Comparison of ENCODE assay signal across 33 mouse cellular contexts in the genomic region with DNA sequence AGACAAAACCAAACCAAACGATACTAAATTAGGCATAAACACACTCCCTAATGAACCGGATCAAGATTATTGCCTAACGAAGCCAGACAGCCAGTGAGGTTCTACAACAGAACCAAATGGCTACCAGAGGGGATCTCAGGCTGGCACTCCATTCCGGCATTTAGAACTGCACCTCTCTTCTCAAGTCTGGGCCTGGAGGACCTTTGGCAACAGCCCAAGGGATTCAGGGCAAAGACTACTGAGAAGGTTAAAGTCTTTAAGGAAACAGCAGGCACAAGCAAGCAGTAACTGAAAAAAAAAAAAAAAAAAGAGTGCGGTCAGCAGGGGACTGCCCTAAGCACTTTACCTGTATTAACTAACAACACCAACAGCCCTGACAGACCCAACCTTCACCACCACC. TPM values are rescaled to one million over a fixed set of nuclear protein-coding genes. Genes with fewer than 3 reads are reported as not detected.
DNase-seq lines count a peak whose midpoint lies in the region; ATAC-seq and TF ChIP-seq lines count a peak whose summit lies in the region.
"Had no signal": no experiment of that assay in that cellular context is flagged by ENCODE, and none has a peak within 500 bp of the region (broad histone marks: within the 10 kb centered on the region; RNA-seq: fewer than 3 reads in every experiment).

No protein-coding gene starts in this region.

- peak; percentile 87 to 91 for DNase-seq in kidney, postnatal 25 days
- peak; percentile 43 for DNase-seq in retina, postnatal 1 day
- DNase-seq in cerebellum, adult 9-10 months = no peak
- DNase-seq in layer of hippocampus, postnatal 10 days (ENCODE audit: low spot score in 2 of 2) = no peak
- DNase-seq: adrenal gland, postnatal 25 days; cerebellum, adult 11-12 months; cerebellum, postnatal 25 days; forebrain, postnatal 0 days; gastrocnemius, postnatal 25 days; heart, adult 2 months; layer of hippocampus, postnatal 36 days; lung, adult 18-20 months; lung, postnatal 10 days; right cerebral cortex, adult 18-20 months; right cerebral cortex, postnatal 4 days; thymus, adult 18-20 months; thymus, postnatal 36 days had no signal

- no peaks in the 10 kb centered on the region for H3K9me3 ChIP-seq in intestine, postnatal 0 days (ENCODE audit: control insufficient read depth)
- H3K9me3 ChIP-seq in intestine, embryonic 15.5 days = no peaks in the 10 kb centered on the region
- H3K9me3 ChIP-seq: embryonic facial prominence, embryonic 12.5 days; hindbrain, embryonic 13.5 days; limb, embryonic 12.5 days; midbrain, embryonic 12.5 days had no signal

- ATAC-seq in intestine, postnatal 0 days = peak; percentile 15
- no peak for ATAC-seq in intestine, embryonic 15.5 days
- ATAC-seq in cerebellum, adult (ENCODE audit: insufficient number of reproducible peaks, low FRiP score, low TSS enrichment) = no peak
- ATAC-seq: forebrain, postnatal 0 days; inflammation-experienced regulatory T-cells, adult 6 months had no signal

- no peaks in the 10 kb centered on the region for H3K36me3 ChIP-seq in intestine, postnatal 0 days (ENCODE audit: control insufficient read depth, insufficient read depth)
- no peaks in the 10 kb centered on the region for H3K36me3 ChIP-seq in intestine, embryonic 15.5 days
- H3K36me3 ChIP-seq: embryonic facial prominence, embryonic 12.5 days; hindbrain, embryonic 13.5 days; limb, embryonic 12.5 days; midbrain, embryonic 12.5 days had no signal

- no peak overlapping the region for H3K9ac ChIP-seq in intestine, postnatal 0 days (ENCODE audit: low read depth, low read length)
- H3K9ac ChIP-seq in intestine, embryonic 15.5 days = no peak overlapping the region
- H3K9ac ChIP-seq: embryonic facial prominence, embryonic 12.5 days; forebrain, postnatal 0 days; hindbrain, embryonic 13.5 days; limb, embryonic 12.5 days; midbrain, embryonic 12.5 days had no signal

- TF ChIP-seq CTCF in intestine, postnatal 0 days (IDR thresholded peaks at IDR 0.05; ENCODE audit: low read depth) = no peak

- no peak overlapping the region for H3K4me2 ChIP-seq in intestine, postnatal 0 days (replicated peaks; ENCODE audit: low read depth)
- H3K4me2 ChIP-seq in intestine, embryonic 15.5 days (replicated peaks) = no peak overlapping the region
- H3K4me2 ChIP-seq: embryonic facial prominence, embryonic 12.5 days; hindbrain, embryonic 13.5 days; limb, embryonic 12.5 days; liver, embryonic 11.5 days; midbrain, embryonic 12.5 days had no signal

- WGBS in intestine, postnatal 0 days = 65% methylated on average over 5 of the region's 5 CpGs
- 84% methylated on average over 5 of the region's 5 CpGs for WGBS in intestine, embryonic 15.5 days

- H3K27me3 ChIP-seq in intestine, postnatal 0 days (replicated peaks; ENCODE audit: control insufficient read depth, insufficient read depth, low read length) = no peaks in the 10 kb centered on the region
- no peaks in the 10 kb centered on the region for H3K27me3 ChIP-seq in intestine, embryonic 15.5 days (replicated peaks)

- peaks cover 3% of the 10 kb centered on the region; the same call in 1 of the 2 replicates for H3K4me1 ChIP-seq in intestine, postnatal 0 days (replicated peaks; ENCODE audit: control insufficient read depth, insufficient read depth, low read length)
- no peaks in the 10 kb centered on the region for H3K4me1 ChIP-seq in intestine, embryonic 15.5 days (replicated peaks)
- H3K4me1 ChIP-seq in brown adipose tissue, adult 24 weeks (ENCODE audit: control insufficient read depth, insufficient read depth, insufficient read length, low read length) = no peaks in the 10 kb centered on the region
- H3K4me1 ChIP-seq: midbrain, embryonic 12.5 days had no signal

- H3K27ac ChIP-seq in intestine, postnatal 0 days (ENCODE audit: low read depth, low read length) = peak overlapping the region; percentile 15; the same call in 1 of the 2 replicates
- no peak overlapping the region for H3K27ac ChIP-seq in intestine, embryonic 15.5 days
- peak overlapping the region; percentile 26; the same call in 1 of the 2 replicates for H3K27ac ChIP-seq in brown adipose tissue, adult 24 weeks (replicated peaks; ENCODE audit: low read depth, low read length)
- H3K27ac ChIP-seq: embryonic facial prominence, embryonic 12.5 days; heart, adult 2 months; hindbrain, embryonic 13.5 days; layer of hippocampus, adult 2 months; limb, embryonic 12.5 days; midbrain, embryonic 12.5 days had no signal

- no peak overlapping the region for H3K4me3 ChIP-seq in intestine, postnatal 0 days (ENCODE audit: low read depth, low read length)
- H3K4me3 ChIP-seq in intestine, embryonic 15.5 days (replicated peaks) = no peak overlapping the region
- H3K4me3 ChIP-seq in brown adipose tissue, adult 24 weeks (ENCODE audit: insufficient read depth, low read depth, low read length) = no peak overlapping the region
- H3K4me3 ChIP-seq: embryonic facial prominence, embryonic 12.5 days; heart, adult 2 months; hindbrain, embryonic 13.5 days; layer of hippocampus, adult 2 months; limb, embryonic 12.5 days; midbrain, embryonic 12.5 days had no signal

RNA-seq across cellular contexts. Expression of a gene that starts 6.7 kb away (rescaled TPM):
- 10.6 and 11.5 TPM in 2 replicates for polyA plus RNA-seq in intestine, postnatal 0 days (2015; fragmentation: Nextera tagmentation; extraction: Ambion mirVana)
- 31.2 and 32.9 TPM in 2 replicates for polyA plus RNA-seq in intestine, embryonic 15.5 days (2015; fragmentation: Nextera tagmentation; extraction: Ambion mirVana)
- polyA plus RNA-seq in brown adipose tissue, adult 24 weeks (2012; ENCODE audit: insufficient read depth, insufficient read length, missing spikeins) = 589 and 634 TPM in 2 replicates
- 10 to 100 TPM; 67.8 to 79.1 TPM for total RNA-seq in layer of hippocampus, postnatal 10 days (2021)

RNA-seq across cellular contexts. Expression of a gene that starts 33.2 kb away (rescaled TPM):
- polyA plus RNA-seq in intestine, postnatal 0 days (2015; fragmentation: Nextera tagmentation; extraction: Ambion mirVana) = 3.1 and 3.3 TPM in 2 replicates
- 7.7 and 8.7 TPM in 2 replicates for polyA plus RNA-seq in intestine, embryonic 15.5 days (2015; fragmentation: Nextera tagmentation; extraction: Ambion mirVana)
- polyA plus RNA-seq in brown adipose tissue, adult 24 weeks (2012; ENCODE audit: insufficient read depth, insufficient read length, missing spikeins) = 1.5 and 1.7 TPM in 2 replicates
- total RNA-seq in layer of hippocampus, postnatal 10 days (2021) = 10 to 100 TPM; 34.5 to 34.7 TPM

RNA-seq across cellular contexts. Expression of a gene that starts 37.2 kb away (rescaled TPM):
- 44.7 and 49.0 TPM in 2 replicates for polyA plus RNA-seq in intestine, postnatal 0 days (2015; fragmentation: Nextera tagmentation; extraction: Ambion mirVana)
- 29.8 and 29.9 TPM in 2 replicates for polyA plus RNA-seq in intestine, embryonic 15.5 days (2015; fragmentation: Nextera tagmentation; extraction: Ambion mirVana)
- 14.2 and 24.7 TPM in 2 replicates for polyA plus RNA-seq in brown adipose tissue, adult 24 weeks (2012; ENCODE audit: insufficient read depth, insufficient read length, missing spikeins)
- total RNA-seq in layer of hippocampus, postnatal 10 days (2021) = 10 to 100 TPM; 55.5 to 61.9 TPM

RNA-seq across cellular contexts. Expression of a gene that starts 40.1 kb away (rescaled TPM):
- 0.77 and 1.0 TPM in 2 replicates for polyA plus RNA-seq in intestine, postnatal 0 days (2015; fragmentation: Nextera tagmentation; extraction: Ambion mirVana)
- polyA plus RNA-seq in intestine, embryonic 15.5 days (2015; fragmentation: Nextera tagmentation; extraction: Ambion mirVana) = 0.13 and 0.19 TPM in 2 replicates
- polyA plus RNA-seq in brown adipose tissue, adult 24 weeks (2012; ENCODE audit: insufficient read depth, insufficient read length, missing spikeins) = not detected in 2 replicates
- total RNA-seq in layer of hippocampus, postnatal 10 days (2021) = under 1 TPM; 0.14 to 0.16 TPM
- total RNA-seq: adrenal gland, postnatal 25 days; forebrain, postnatal 0 days; gastrocnemius, postnatal 25 days; heart, adult 2 months; heart, postnatal 25 days; layer of hippocampus, adult 2 months; layer of hippocampus, postnatal 36 days; megakaryocyte progenitor cell, adult 5-6 weeks; monocyte, adult 5-6 weeks had no signal
- polyA plus RNA-seq: forebrain, embryonic 11.5 days; heart, adult 2 months; heart, embryonic 14.5 days had no signal

Comparison
In these comparisons a context has a peak if more than half of its experiments do, and no peak if none do; other contexts are left out.
1. DNase-seq: peak in kidney, postnatal 25 days (2 of 2) and retina, postnatal 1 day (single experiment); none in cerebellum, adult 9-10 months (single experiment) and layer of hippocampus, postnatal 10 days (0 of 2).
2. RNA of a gene that starts 6.7 kb away (polyA plus RNA-seq): 589 to 634 TPM in brown adipose tissue, adult 24 weeks; 31.2 to 32.9 TPM in intestine, embryonic 15.5 days and 10.6 to 11.5 TPM in intestine, postnatal 0 days; every median in the first group is over 10 times any median in the second.